Comparison of ENCODE assay signal across 8 mouse cellular contexts in the genomic region with DNA sequence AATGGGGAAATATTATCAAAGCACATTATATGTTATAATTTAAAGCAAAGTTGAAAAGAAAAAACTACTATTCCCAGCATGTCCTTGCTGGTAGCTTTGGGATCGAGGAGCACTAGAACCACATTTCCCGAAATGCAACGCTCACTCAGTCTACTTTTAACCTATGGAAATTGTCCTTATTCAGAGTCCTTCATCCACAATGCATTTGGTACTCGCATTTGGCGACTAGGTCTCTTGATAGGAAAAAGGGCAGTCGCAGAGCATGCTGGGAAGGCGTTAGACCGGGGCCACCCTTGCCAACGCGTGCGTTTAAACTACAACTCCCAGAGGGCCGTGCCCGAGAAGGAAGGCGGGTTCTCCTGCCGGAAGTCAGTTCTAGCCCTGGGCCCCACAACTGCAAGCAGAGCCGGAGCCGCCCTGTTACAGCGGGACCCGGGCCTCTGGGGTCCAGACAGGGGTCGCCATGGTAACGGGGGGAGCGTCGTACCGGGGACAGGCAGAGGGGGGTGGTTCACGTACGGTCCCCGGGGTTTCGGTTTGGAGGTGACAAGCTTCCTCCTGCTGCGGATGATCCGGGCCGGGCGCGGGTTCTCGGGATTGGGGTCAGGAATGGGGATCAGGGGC. TPM values are rescaled to one million over a fixed set of nuclear protein-coding genes. Genes with fewer than 3 reads are reported as not detected.
DNase-seq lines count a peak whose midpoint lies in the region; ATAC-seq and TF ChIP-seq lines count a peak whose summit lies in the region.

A gene (plus strand): TSS at position 338 of the 624 bp plus-strand sequence.

- H3K36me3 ChIP-seq in forebrain, embryonic 10.5 days (replicated peaks), result peaks cover 7% of the 10 kb centered on the region
- peaks cover 8% of the 10 kb centered on the region; the same call in 1 of the 2 replicates for H3K36me3 ChIP-seq in heart, embryonic 15.5 days
- H3K36me3 ChIP-seq in liver, embryonic 14.5 days (replicated peaks; ENCODE audit: control insufficient read depth, insufficient read depth, low read depth), result 0 out of 2 replicates have a peak, but pooled peaks cover under 1% of the 10 kb centered on the region
- H3K36me3 ChIP-seq in neural tube, embryonic 11.5 days (ENCODE audit: control insufficient read depth, insufficient read depth, low read length), result no peaks in the 10 kb centered on the region; the same call in 1 of the 2 replicates
- peaks cover 4% of the 10 kb centered on the region; the same call in 1 of the 2 replicates for H3K36me3 ChIP-seq in stomach, postnatal 0 days (ENCODE audit: control insufficient read depth, insufficient read depth, low read length)

- H3K27me3 ChIP-seq in forebrain, embryonic 10.5 days (ENCODE audit: poor library complexity, severe bottlenecking), result no peaks in the 10 kb centered on the region
- no peaks in the 10 kb centered on the region for H3K27me3 ChIP-seq in heart, embryonic 15.5 days
- H3K27me3 ChIP-seq in liver, embryonic 14.5 days (ENCODE audit: control insufficient read depth, insufficient read depth, low read length), result no peaks in the 10 kb centered on the region
- H3K27me3 ChIP-seq in neural tube, embryonic 11.5 days (ENCODE audit: control insufficient read depth, insufficient read depth, low read length), result no peaks in the 10 kb centered on the region
- no peaks in the 10 kb centered on the region for H3K27me3 ChIP-seq in stomach, postnatal 0 days (ENCODE audit: control insufficient read depth, insufficient read depth, low read length)

- peak within 1 kb of the TSS; percentile 91 for H3K9ac ChIP-seq in heart, embryonic 15.5 days
- peak within 1 kb of the TSS; percentile 96 for H3K9ac ChIP-seq in liver, embryonic 14.5 days (replicated peaks)
- peak within 1 kb of the TSS; percentile 70 for H3K9ac ChIP-seq in neural tube, embryonic 11.5 days (ENCODE audit: low read length)
- H3K9ac ChIP-seq in stomach, postnatal 0 days (ENCODE audit: low read length), result peak within 1 kb of the TSS; percentile 76

- ATAC-seq in heart, embryonic 15.5 days (replicated peaks; ENCODE audit: insufficient number of reproducible peaks, insufficient read depth, low FRiP score, low read depth), result peak; percentile 94
- ATAC-seq in liver, embryonic 14.5 days (ENCODE audit: insufficient read depth), result peak; percentile 98
- ATAC-seq in neural tube, embryonic 11.5 days (ENCODE audit: insufficient read depth, low FRiP score, low TSS enrichment), result peak; percentile 98
- peak; percentile 96 for ATAC-seq in stomach, postnatal 0 days (ENCODE audit: low FRiP score, low TSS enrichment)

- H3K4me1 ChIP-seq in forebrain, embryonic 10.5 days, result peaks cover 20% of the 10 kb centered on the region
- H3K4me1 ChIP-seq in heart, embryonic 15.5 days (replicated peaks), result peaks cover 19% of the 10 kb centered on the region
- peaks cover 2 to 13% of the 10 kb centered on the region in 2 experiments; a peak in 3 of 4 replicates for H3K4me1 ChIP-seq in liver, embryonic 14.5 days (replicated peaks; ENCODE audit: control insufficient read depth in 2 of 2, insufficient read depth in 2 of 2, low read length in 1 of 2)
- H3K4me1 ChIP-seq in neural tube, embryonic 11.5 days (ENCODE audit: control insufficient read depth, insufficient read depth, low read length), result peaks cover 6% of the 10 kb centered on the region
- peaks cover 4% of the 10 kb centered on the region; the same call in 1 of the 2 replicates for H3K4me1 ChIP-seq in stomach, postnatal 0 days (replicated peaks; ENCODE audit: control insufficient read depth, insufficient read depth)

- DNase-seq in CD8-positive naive resting alpha-beta T cell, adult 2 months (ENCODE audit: low read depth in 2 of 2, low spot score in 2 of 2), result peak; percentile 86 to 92
- peak; percentile 96 for DNase-seq in c-Kit-positive CD71-negative TER-119-negative erythroid progenitor cells, embryonic 14.5 days (ENCODE audit: low read depth)
- peak; percentile 96 for DNase-seq in forebrain, embryonic 10.5 days (ENCODE audit: extremely low spot score, low spot score)
- peak; percentile 98 for DNase-seq in kidney, postnatal 25 days
- DNase-seq in liver, embryonic 14.5 days (ENCODE audit: low read depth in 3 of 3, low spot score in 3 of 3), result peak; percentile 95 to 98 (median 96)
- DNase-seq in neural tube, embryonic 11.5 days (ENCODE audit: low spot score), result peak; percentile 97
- peak; percentile 97 for DNase-seq in stomach, postnatal 0 days (ENCODE audit: low spot score)

- under 1% methylated on average over 34 of the region's 34 CpGs for WGBS in forebrain, embryonic 10.5 days
- WGBS in heart, embryonic 15.5 days, result under 1% methylated on average over 34 of the region's 34 CpGs
- WGBS in liver, embryonic 14.5 days (ENCODE audit: insufficient replicate concordance), result under 1% methylated on average over 34 of the region's 34 CpGs
- WGBS in neural tube, embryonic 11.5 days, result under 1% methylated on average over 34 of the region's 34 CpGs
- under 1% methylated on average over 34 of the region's 34 CpGs for WGBS in stomach, postnatal 0 days

- peak within 1 kb of the TSS; percentile 89 for H3K4me3 ChIP-seq in forebrain, embryonic 10.5 days
- peak within 1 kb of the TSS; percentile 83 for H3K4me3 ChIP-seq in heart, embryonic 15.5 days
- H3K4me3 ChIP-seq in liver, embryonic 14.5 days (ENCODE audit: insufficient read depth in 1 of 2, low read depth in 2 of 2, low read length in 2 of 2), result peak within 1 kb of the TSS; percentile 98 to 99
- H3K4me3 ChIP-seq in neural tube, embryonic 11.5 days (ENCODE audit: low read depth, low read length), result peak within 1 kb of the TSS; percentile 74
- peak within 1 kb of the TSS; percentile 86 for H3K4me3 ChIP-seq in stomach, postnatal 0 days (ENCODE audit: low read depth, low read length)

- no peak for TF ChIP-seq CTCF in liver, embryonic 14.5 days (IDR thresholded peaks at IDR 0.05; ENCODE audit: low read depth)
- no peak for TF ChIP-seq CTCF in stomach, postnatal 0 days (IDR thresholded peaks at IDR 0.05; ENCODE audit: low read depth)

- H3K4me2 ChIP-seq in heart, embryonic 15.5 days, result peak within 1 kb of the TSS; percentile 66
- peak within 1 kb of the TSS; percentile 89 for H3K4me2 ChIP-seq in liver, embryonic 14.5 days (ENCODE audit: low read depth)
- peak within 1 kb of the TSS; percentile 55 for H3K4me2 ChIP-seq in neural tube, embryonic 11.5 days (ENCODE audit: low read depth)
- peak within 1 kb of the TSS; percentile 86 for H3K4me2 ChIP-seq in stomach, postnatal 0 days (replicated peaks; ENCODE audit: low read depth)

- H3K9me3 ChIP-seq in forebrain, embryonic 10.5 days, result no peaks in the 10 kb centered on the region
- no peaks in the 10 kb centered on the region for H3K9me3 ChIP-seq in heart, embryonic 15.5 days (replicated peaks)
- no peaks in the 10 kb centered on the region for H3K9me3 ChIP-seq in liver, embryonic 14.5 days (ENCODE audit: control insufficient read depth, low read length)
- no peaks in the 10 kb centered on the region for H3K9me3 ChIP-seq in neural tube, embryonic 11.5 days (ENCODE audit: control insufficient read depth, low read length)
- no peaks in the 10 kb centered on the region for H3K9me3 ChIP-seq in stomach, postnatal 0 days (ENCODE audit: control insufficient read depth, low read length)

- no peak for TF ChIP-seq EP300 in liver, embryonic 14.5 days (IDR thresholded peaks at IDR 0.05; ENCODE audit: low read depth)
- TF ChIP-seq EP300 in stomach, postnatal 0 days (optimal IDR thresholded peaks at IDR 0.05), result no peak

- peak within 1 kb of the TSS; percentile 87 for H3K27ac ChIP-seq in forebrain, embryonic 10.5 days
- peak within 1 kb of the TSS; percentile 69 for H3K27ac ChIP-seq in heart, embryonic 15.5 days
- H3K27ac ChIP-seq in liver, embryonic 14.5 days, result peak within 1 kb of the TSS; percentile 48
- no peak within 1 kb of the TSS for H3K27ac ChIP-seq in neural tube, embryonic 11.5 days (ENCODE audit: low read depth, low read length)
- H3K27ac ChIP-seq in stomach, postnatal 0 days (replicated peaks), result peak within 1 kb of the TSS; percentile 65

RNA-seq across cellular contexts. Expression of the gene that starts here (rescaled TPM):
- 249 and 254 TPM in 2 replicates for polyA plus RNA-seq in forebrain, embryonic 10.5 days (2016; fragmentation: Nextera tagmentation; extraction: Ambion mirVana)
- 194 and 219 TPM in 2 replicates for polyA plus RNA-seq in heart, embryonic 15.5 days (2015; fragmentation: Nextera tagmentation; extraction: Ambion mirVana)
- 165 and 175 TPM in 2 replicates for polyA plus RNA-seq in liver, embryonic 14.5 days (2012; rRNA removed)
- polyA plus RNA-seq in liver, embryonic 14.5 days (2014; fragmentation: Nextera tagmentation; extraction: Ambion mirVana), result 176 and 198 TPM in 2 replicates
- polyA plus RNA-seq in neural tube, embryonic 11.5 days (2014; fragmentation: Nextera tagmentation; extraction: Ambion mirVana), result 284 and 285 TPM in 2 replicates
- 225 and 229 TPM in 2 replicates for polyA plus RNA-seq in stomach, postnatal 0 days (2015; fragmentation: Nextera tagmentation; extraction: Ambion mirVana)
